Mouse (Mus musculus) lung, postnatal 36 days (tissue): ENCODE data around the gene Mbnl1.

Source experiments
- DNase-seq: peaks from one replicate; pipeline ENCODE4 v3.0.0; 2022; ENCODE audit warnings: mixed read lengths

Mbnl1 gene

GRCm38 (mm10) chr3:60615057-60615606, 142.5 kb downstream of the Mbnl1 start:
- no peak for DNase-seq

GRCm38 (mm10) chr3:60615615-60616014, 143.0 kb downstream of the Mbnl1 start:
- no peak for DNase-seq

DNA sequence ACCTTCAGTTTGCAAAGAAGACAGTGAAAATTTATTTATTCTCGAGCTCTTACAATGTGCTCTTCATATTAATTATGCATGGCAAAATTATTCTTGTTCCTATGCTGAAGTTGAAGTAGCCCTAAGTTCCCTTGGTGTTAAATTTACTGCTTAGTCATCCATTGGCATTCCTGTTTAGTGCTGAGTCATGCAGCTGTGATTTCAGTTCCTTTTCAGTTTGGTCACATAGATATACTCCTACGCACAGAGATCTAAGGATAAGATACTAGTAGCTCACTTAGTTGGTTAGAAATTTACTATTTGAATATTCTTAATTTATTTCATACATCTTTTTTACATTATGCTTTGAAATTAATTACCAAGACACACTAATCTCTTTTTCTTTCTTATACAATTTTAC, 143.5 kb downstream of the Mbnl1 start:
- no peak for DNase-seq

GRCm38 (mm10) chr3:60617643-60618042, 145.0 kb downstream of the Mbnl1 start:
- DNase-seq: peak; percentile 40

DNA sequence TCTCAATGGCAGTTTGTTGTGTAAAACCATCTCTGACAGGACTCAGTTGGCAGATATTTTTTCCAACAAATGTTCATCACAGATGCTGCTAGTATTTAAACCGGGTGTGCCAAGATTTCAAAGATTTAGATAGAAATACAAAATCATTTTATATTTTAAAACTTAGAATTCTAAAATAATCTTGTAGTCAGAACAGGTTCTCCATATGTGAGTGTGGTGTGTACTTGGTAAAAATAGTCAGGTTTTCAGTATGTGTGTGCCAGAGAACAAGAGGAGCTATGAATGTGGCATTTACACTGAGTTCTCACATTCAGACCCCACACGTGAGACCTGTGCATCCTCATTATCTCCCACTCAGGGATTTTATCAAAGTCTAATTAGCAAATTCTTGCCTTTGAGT, 147.6 kb downstream of the Mbnl1 start:
- DNase-seq: no peak

DNA sequence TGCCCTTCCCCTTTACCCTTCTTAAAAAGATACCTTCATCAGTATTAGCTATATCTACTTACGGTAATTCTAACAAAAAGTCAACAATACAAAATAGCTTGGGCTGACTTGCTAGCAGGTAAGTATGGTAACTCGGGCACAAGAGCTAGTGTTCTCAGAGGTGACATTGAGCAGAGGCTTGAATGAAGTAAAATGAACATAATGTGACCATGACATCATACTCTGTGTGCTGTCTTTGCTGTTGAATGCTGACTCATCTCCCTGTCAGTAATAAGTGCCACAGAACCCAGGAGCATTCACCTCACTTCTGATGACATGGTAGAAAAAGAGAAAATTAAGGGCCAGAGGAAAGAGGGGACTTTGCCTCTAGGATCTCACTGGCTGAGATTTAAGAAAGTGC, 158.6 kb downstream of the Mbnl1 start:
- DNase-seq: no peak

DNA sequence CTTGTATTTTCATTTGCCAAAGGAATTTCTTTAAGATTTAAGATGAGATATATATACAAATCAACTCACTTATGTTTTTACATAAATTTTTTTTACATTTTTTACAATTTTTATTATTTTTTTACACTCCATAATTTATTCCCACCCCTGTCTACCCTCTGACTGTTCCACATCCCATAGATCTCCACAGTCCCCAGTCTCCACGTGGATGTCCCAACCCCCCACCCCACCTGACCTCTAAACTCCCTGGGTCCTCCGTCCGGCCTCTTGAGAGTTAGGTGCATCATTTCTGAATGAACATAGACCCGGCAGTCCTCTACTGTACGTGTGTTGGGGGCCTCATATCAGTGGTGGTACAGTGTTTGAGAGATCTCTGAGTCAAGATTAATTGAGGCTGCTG, 159.1 kb downstream of the Mbnl1 start:
- no peak for DNase-seq

- no peak for DNase-seq
Observed at GRCm38 (mm10) chr3:60632796-60633466, 160.3 kb downstream of the Mbnl1 start.

DNA sequence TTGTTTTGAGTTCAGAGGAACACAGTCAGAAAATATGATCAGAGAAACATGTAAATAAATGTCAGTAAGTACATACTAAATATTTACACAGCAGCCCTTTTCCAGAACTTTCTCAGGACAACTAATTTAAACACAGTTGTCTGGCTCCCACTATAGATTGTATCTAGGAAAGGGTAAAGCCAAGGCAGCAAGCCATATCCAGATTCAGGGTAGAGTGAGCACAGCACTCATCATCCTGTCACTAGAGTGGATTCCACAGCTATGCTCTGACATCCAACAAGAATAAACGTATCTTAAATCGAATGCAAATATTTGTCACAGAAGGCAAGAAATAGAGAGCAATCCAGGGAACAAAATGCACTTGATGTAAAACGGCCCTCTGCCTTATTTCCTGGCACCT, 165.9 kb downstream of the Mbnl1 start:
- DNase-seq: no peak

DNA sequence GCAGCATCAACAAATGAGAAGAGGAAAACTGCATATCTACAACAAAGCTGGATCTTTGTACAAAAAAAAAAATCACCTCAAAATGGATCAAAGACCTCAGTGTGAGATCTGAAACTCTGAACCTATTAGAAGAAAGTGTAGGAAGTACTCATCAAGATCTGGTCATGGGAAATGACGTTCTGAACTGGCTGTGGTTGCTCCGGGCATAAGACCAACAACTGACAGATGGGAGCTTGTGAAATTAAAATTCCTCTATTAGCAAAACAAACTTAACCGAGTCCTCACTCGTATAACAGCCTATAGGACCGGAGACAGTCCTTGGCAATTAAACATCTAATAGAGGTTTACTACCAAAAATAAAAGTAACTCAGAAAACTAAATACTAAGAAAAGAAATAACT, 166.5 kb downstream of the Mbnl1 start:
- DNase-seq: peak; percentile 29

DNA sequence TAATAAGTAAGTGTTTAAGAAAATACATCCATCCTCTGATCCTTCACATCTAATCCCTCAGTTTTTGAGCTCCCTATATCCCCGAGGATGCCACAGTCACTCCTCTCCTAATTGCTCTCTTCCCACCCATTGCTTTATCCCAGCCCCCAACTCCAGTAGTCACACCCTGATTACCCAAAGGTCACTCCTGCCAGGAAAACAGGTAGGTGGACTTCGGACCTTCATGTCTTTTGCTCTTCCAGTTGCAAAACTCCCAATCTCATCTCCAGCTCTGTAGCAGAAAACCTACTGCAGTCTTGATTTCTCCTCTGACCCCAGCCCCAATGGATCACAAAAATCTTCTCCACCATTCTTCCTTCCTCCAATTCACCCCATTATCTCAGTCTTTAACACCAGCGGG, 169.6 kb downstream of the Mbnl1 start:
- no peak for DNase-seq

DNA sequence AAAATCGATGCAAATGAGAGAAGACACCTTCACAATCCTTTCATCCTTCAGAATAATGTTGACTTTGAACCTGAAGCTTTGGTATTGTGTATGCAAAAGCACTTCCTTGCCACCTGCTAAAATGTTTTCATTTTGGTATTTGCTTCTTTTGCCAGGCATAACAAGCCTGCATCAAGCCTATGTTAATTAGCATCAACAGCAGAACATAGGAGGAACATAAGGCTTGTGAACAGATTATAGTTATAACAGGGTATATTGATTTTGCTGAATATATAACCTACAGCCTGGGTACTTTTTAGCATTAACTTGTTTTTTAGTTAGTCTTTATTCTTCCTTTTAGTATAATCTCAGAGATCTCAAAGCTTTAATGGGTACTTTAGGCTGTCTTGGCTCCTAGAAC, 172.9 kb downstream of the Mbnl1 start:
- no peak for DNase-seq

DNA sequence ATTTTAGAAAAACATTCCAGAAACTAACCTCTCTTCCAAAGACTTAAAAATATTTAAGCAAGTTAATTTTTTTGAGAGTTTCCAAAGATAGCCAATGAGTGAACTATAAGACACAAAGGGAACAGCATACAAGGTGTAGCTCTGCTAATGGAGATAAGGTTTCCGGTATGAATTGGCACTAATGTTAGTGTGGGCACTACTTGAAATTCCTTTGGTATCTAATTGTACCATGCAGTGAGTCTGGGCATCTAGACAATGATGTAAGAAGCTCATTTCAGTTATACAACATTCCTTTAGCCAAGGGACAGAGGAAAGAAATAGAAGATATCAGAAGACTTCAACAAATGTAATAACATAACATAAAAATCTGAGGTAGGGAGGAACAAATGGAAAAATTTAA, 175.7 kb downstream of the Mbnl1 start:
- DNase-seq: no peak

GRCm38 (mm10) chr3:60660762-60661161, 188.1 kb downstream of the Mbnl1 start:
- DNase-seq: no peak
